Mouse (Mus musculus): ENCODE measurements around the gene Entpd1. TPM values are rescaled to one million over a fixed set of nuclear protein-coding genes. Genes with fewer than 3 reads are reported as not detected.

Entpd1 gene
- total RNA-seq (2014; fragmentation: Nextera tagmentation) (not detected in 2 replicates), total RNA-seq (2017) (0.33 and 0.70 TPM in 2 replicates), polyA plus RNA-seq (2012) (not detected in 2 replicates)

DNA sequence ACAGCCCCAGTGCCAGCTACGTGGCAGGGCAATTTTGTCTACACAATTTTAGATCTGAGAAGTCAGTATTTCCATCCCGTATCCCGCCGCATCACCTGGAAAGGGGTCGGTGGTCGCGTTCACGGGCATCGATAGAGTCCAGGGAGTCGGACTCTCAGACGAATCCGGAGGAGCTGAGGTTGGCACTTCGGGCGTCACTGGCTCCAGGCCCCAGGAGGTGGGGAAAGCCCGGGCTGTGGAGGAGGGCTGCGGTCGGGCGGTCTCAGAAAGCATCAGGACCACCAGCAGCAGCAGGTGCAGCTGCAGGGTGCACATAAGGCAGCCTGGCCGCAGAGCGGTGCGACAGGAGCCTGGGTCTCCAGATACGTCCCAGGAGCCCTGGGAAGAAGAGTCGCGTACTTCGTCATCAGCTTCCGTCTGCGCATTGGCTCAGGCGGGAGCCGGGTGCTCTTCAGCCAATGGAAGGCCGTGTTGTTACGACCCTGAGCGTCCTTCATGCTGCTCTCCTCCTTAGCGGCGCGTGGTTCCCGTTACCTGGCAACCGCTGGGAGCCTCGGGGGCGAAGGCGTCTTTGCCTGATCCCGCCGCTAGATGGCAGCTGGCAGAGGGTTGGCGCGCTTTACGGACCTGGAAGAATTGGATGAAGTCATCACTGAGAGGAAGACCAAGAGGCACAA, at the start of gene Entpd1, which contains the start of gene Tctn3:
Entpd1 (plus strand) TSS at position 537 of the 677 bp plus-strand sequence.
Tctn3 (minus strand) TSS at position 404 of the 677 bp plus-strand sequence.
- TF ChIP-seq GATA2 (IDR thresholded peaks at IDR 0.05; ENCODE audit: borderline replicate concordance, low read depth, low read length) (no peak), POLR2AphosphoS5 (IDR thresholded peaks at IDR 0.05; ENCODE audit: insufficient replicate concordance, low read depth, low read length) (no peak), GATA1 (IDR thresholded peaks at IDR 0.05; ENCODE audit: borderline replicate concordance, low read length) (no peak), TAL1 (conservative IDR thresholded peaks at IDR 0.05; ENCODE audit: low read depth, low read length) (no peak), CTCF (IDR thresholded peaks at IDR 0.05; ENCODE audit: low read depth, low read length) (peak; percentile 79)
- ATAC-seq (ENCODE audit: extremely low read depth, insufficient number of reproducible peaks, low FRiP score, poor library complexity, severe bottlenecking) (peak; percentile 100), DNase-seq (ENCODE audit: low spot score) (peak; percentile 100)
- Histone ChIP-seq H3K9me3 (replicated peaks) (no peaks in the 10 kb centered on the region), H3K4me1 (ENCODE audit: insufficient read depth, low read depth, low read length) (peaks cover 11% of the 10 kb centered on the region), H3K4me3 (ENCODE audit: low read depth, low read length) (peak within 1 kb of the TSS; percentile 91), H3K36me3 (replicated peaks) (peaks cover 35% of the 10 kb centered on the region), H3K27me3 (ENCODE audit: insufficient read depth, low read length) (peaks cover 16% of the 10 kb centered on the region)

DNA sequence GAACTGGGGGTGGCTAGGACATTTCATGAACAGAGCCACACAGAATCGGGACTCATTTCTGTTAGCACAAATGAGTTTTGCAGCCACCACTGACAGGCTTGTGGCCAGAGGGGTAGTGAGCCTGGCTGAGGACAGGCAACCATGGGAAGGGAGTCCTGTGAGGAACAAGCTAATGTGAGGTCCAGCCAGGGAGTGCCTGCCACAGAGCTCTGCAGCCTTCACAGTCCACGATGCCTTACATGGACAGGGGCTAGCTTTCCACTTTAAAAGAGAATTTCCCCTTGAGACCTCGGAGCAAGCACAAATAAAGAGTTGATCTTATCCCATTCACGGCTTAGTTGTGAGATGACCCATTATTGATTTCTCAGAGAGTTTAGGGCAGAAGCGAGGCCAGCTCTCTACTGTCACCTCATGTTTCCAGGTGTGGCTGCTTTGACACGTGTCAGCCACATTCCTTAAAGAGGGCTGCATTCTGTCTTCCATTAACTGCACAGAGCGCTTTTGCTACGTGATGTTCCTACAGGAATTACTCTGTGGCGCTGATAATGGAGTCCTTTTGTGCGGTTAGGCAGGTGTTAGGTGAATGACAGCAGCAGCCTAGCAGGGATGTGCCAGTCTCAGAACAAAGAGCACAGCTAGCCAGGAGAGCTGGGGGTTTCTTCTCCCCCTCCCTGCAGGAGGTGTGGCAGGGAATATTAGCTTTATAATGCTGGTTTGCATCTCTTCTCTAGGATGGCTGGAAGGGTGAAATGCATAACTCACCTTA, 48.1 kb upstream of the Entpd1 start:
- DNase-seq (ENCODE audit: low spot score), result no peak
- Histone ChIP-seq H3K4me1 (ENCODE audit: insufficient read depth, low read depth, low read length) (no peaks in the 10 kb centered on the region), H3K4me3 (ENCODE audit: low read depth, low read length) (no peak overlapping the region), H3K27me3 (ENCODE audit: insufficient read depth, low read length) (no peaks in the 10 kb centered on the region), H3K36me3 (replicated peaks) (peaks cover 74% of the 10 kb centered on the region), H3K9me3 (replicated peaks) (no peaks in the 10 kb centered on the region)
- ATAC-seq (ENCODE audit: extremely low read depth, insufficient number of reproducible peaks, low FRiP score, poor library complexity, severe bottlenecking), result no peak
- TF ChIP-seq TAL1 (conservative IDR thresholded peaks at IDR 0.05; ENCODE audit: low read depth, low read length), result no peak
- no peak for TF ChIP-seq GATA1 (IDR thresholded peaks at IDR 0.05; ENCODE audit: borderline replicate concordance, low read length)
- no peak for TF ChIP-seq CTCF (IDR thresholded peaks at IDR 0.05; ENCODE audit: low read depth, low read length)
- no peak for TF ChIP-seq POLR2AphosphoS5 (IDR thresholded peaks at IDR 0.05; ENCODE audit: insufficient replicate concordance, low read depth, low read length)
- TF ChIP-seq GATA2 (IDR thresholded peaks at IDR 0.05; ENCODE audit: borderline replicate concordance, low read depth, low read length), result no peak

DNA sequence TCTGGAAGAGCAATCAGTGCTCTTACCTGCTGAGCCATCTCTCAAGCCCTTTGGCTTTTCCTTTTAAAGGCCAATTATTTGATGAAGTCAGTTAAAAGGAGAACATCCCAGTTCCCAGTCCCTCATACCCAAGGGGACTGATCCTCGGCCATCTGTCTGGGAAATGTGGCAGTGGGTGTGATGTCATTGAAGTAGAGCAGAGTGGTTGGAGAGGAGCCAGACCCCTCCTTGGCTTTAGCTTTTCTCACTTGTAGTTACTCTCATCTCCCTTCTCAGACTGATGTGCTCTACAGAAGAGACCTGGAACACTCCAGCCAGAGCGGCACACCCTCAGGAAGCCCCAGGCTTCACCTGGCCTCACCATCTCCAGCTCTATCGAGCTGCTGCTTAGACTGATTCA, 44.5 kb upstream of the Entpd1 start:
- no peak overlapping the region for H3K4me3 ChIP-seq (ENCODE audit: low read depth, low read length)
- peaks cover 14% of the 10 kb centered on the region for H3K9me3 ChIP-seq (replicated peaks)
- no peaks in the 10 kb centered on the region for H3K4me1 ChIP-seq (ENCODE audit: insufficient read depth, low read depth, low read length)
- TF ChIP-seq TAL1 (conservative IDR thresholded peaks at IDR 0.05; ENCODE audit: low read depth, low read length), result no peak
- no peak for TF ChIP-seq POLR2AphosphoS5 (IDR thresholded peaks at IDR 0.05; ENCODE audit: insufficient replicate concordance, low read depth, low read length)
- no peak for TF ChIP-seq CTCF (IDR thresholded peaks at IDR 0.05; ENCODE audit: low read depth, low read length)
- no peak for TF ChIP-seq GATA2 (IDR thresholded peaks at IDR 0.05; ENCODE audit: borderline replicate concordance, low read depth, low read length)
- no peak for TF ChIP-seq GATA1 (IDR thresholded peaks at IDR 0.05; ENCODE audit: borderline replicate concordance, low read length)
- H3K27me3 ChIP-seq (ENCODE audit: insufficient read depth, low read length), result no peaks in the 10 kb centered on the region
- DNase-seq (ENCODE audit: low spot score), result no peak
- peaks cover 99% of the 10 kb centered on the region for H3K36me3 ChIP-seq (replicated peaks)
- no peak for ATAC-seq (ENCODE audit: extremely low read depth, insufficient number of reproducible peaks, low FRiP score, poor library complexity, severe bottlenecking)

DNA sequence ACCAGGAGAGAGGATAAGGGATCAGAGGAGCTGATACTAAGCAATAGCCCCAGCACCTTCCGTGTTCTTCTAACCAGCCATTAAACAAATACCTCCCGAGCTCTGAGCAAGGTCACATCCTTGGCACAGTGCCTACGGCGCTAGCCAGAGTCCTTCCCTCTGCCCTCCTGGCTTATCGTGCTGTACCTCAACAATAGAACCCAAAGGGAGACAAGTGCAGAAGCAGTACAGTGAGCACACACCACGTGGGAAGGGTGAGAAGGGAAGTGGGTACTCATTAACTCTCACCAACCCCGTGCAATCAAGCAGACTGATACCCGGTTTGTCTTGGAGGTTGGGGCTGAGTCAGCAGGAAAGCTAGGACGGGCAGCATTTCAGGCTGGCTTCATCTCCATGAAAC, 41.4 kb upstream of the Entpd1 start:
- TF ChIP-seq CTCF (IDR thresholded peaks at IDR 0.05; ENCODE audit: low read depth, low read length), result no peak
- TF ChIP-seq POLR2AphosphoS5 (IDR thresholded peaks at IDR 0.05; ENCODE audit: insufficient replicate concordance, low read depth, low read length), result no peak
- TF ChIP-seq TAL1 (conservative IDR thresholded peaks at IDR 0.05; ENCODE audit: low read depth, low read length), result no peak
- no peak for TF ChIP-seq GATA1 (IDR thresholded peaks at IDR 0.05; ENCODE audit: borderline replicate concordance, low read length)
- no peak for TF ChIP-seq GATA2 (IDR thresholded peaks at IDR 0.05; ENCODE audit: borderline replicate concordance, low read depth, low read length)

DNA sequence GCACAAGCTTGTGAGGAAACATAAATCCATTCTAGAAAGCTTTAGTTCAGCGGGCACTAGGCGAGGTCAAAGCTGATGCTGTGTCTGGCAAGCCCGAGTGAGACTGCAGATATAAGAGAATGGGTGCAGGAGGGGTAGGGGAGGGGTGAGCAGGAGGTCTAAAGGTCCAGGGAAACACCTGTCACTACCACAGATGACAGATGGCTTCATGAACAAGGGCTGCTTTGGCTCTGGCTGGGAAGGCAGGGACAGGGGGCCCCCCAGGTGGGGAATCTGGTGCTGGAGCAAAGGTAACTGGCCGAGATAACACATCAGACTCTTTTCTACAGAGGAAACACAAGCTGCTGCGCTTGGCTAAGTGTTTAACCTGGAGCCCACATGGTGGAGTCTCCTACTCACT, 36.7 kb upstream of the Entpd1 start:
- Histone ChIP-seq H3K36me3 (replicated peaks) (peaks cover 100% of the 10 kb centered on the region), H3K4me3 (ENCODE audit: low read depth, low read length) (no peak overlapping the region), H3K27me3 (ENCODE audit: insufficient read depth, low read length) (no peaks in the 10 kb centered on the region), H3K4me1 (ENCODE audit: insufficient read depth, low read depth, low read length) (peaks cover 21% of the 10 kb centered on the region), H3K9me3 (replicated peaks) (peaks cover 5% of the 10 kb centered on the region)
- no peak for ATAC-seq (ENCODE audit: extremely low read depth, insufficient number of reproducible peaks, low FRiP score, poor library complexity, severe bottlenecking)
- TF ChIP-seq TAL1 (conservative IDR thresholded peaks at IDR 0.05; ENCODE audit: low read depth, low read length), result no peak
- no peak for TF ChIP-seq GATA2 (IDR thresholded peaks at IDR 0.05; ENCODE audit: borderline replicate concordance, low read depth, low read length)
- no peak for TF ChIP-seq GATA1 (IDR thresholded peaks at IDR 0.05; ENCODE audit: borderline replicate concordance, low read length)
- no peak for TF ChIP-seq CTCF (IDR thresholded peaks at IDR 0.05; ENCODE audit: low read depth, low read length)
- no peak for TF ChIP-seq POLR2AphosphoS5 (IDR thresholded peaks at IDR 0.05; ENCODE audit: insufficient replicate concordance, low read depth, low read length)
- DNase-seq (ENCODE audit: low spot score), result no peak

More for the DNA sequence above, 41.4 kb upstream of the Entpd1 start:
- no peaks in the 10 kb centered on the region for H3K27me3 ChIP-seq (ENCODE audit: insufficient read depth, low read length)
- ATAC-seq (ENCODE audit: extremely low read depth, insufficient number of reproducible peaks, low FRiP score, poor library complexity, severe bottlenecking) (no peak), DNase-seq (ENCODE audit: low spot score) (no peak)
- H3K9me3 ChIP-seq (replicated peaks), result peaks cover 14% of the 10 kb centered on the region
- peaks cover 100% of the 10 kb centered on the region for H3K36me3 ChIP-seq (replicated peaks)
- peaks cover 7% of the 10 kb centered on the region for H3K4me1 ChIP-seq (ENCODE audit: insufficient read depth, low read depth, low read length)
- H3K4me3 ChIP-seq (ENCODE audit: low read depth, low read length), result no peak overlapping the region

DNA sequence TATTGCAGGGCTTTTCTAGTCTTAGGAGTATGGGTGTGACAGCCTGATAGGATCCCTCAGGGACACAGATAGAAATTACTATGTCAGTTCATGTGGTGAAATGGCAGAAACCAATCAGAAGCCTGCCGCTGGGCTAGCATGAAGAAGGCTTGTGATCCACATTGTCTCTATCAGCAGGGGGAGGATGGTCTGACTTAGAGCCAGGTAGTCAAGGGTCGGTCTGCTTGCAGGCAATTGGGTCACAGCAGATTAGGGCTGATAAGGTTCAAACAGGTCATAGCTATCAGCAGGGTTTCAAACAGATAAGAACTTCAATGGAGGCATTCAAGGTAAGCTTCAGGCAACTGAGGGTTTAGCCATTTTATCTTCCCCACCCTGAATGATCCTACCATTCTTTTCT, 31.3 kb upstream of the Entpd1 start:
- no peak for TF ChIP-seq CTCF (IDR thresholded peaks at IDR 0.05; ENCODE audit: low read depth, low read length)
- TF ChIP-seq GATA2 (IDR thresholded peaks at IDR 0.05; ENCODE audit: borderline replicate concordance, low read depth, low read length), result no peak
- TF ChIP-seq GATA1 (IDR thresholded peaks at IDR 0.05; ENCODE audit: borderline replicate concordance, low read length), result no peak
- no peak for TF ChIP-seq TAL1 (conservative IDR thresholded peaks at IDR 0.05; ENCODE audit: low read depth, low read length)
- H3K36me3 ChIP-seq (replicated peaks), result peaks cover 99% of the 10 kb centered on the region
- no peak for ATAC-seq (ENCODE audit: extremely low read depth, insufficient number of reproducible peaks, low FRiP score, poor library complexity, severe bottlenecking)

More for the DNA sequence above, 31.3 kb upstream of the Entpd1 start:
- H3K27me3 ChIP-seq (ENCODE audit: insufficient read depth, low read length), result no peaks in the 10 kb centered on the region
- H3K4me3 ChIP-seq (ENCODE audit: low read depth, low read length), result no peak overlapping the region
- H3K9me3 ChIP-seq (replicated peaks), result no peaks in the 10 kb centered on the region
- no peak for DNase-seq (ENCODE audit: low spot score)
- H3K4me1 ChIP-seq (ENCODE audit: insufficient read depth, low read depth, low read length), result peaks cover 43% of the 10 kb centered on the region

Measured in G1E (cell line).